Mouse (Mus musculus): ENCODE results near the gene Ano1.

The Ano1 gene

GRCm38 (mm10) chr7:144751833-144752232, at the start of gene Ano1:
Ano1 (minus strand) TSS chr7:144751974.
- DNase-seq (ENCODE audit: low read depth, low spot score): no peak

GRCm38 (mm10) chr7:144798471-144798870, 46.7 kb upstream of the Ano1 start:
- DNase-seq (ENCODE audit: low read depth, low spot score): peak; percentile 50

- DNase-seq (ENCODE audit: low read depth, low spot score): no peak
Observed at GRCm38 (mm10) chr7:144796986-144797735, 45.4 kb upstream of the Ano1 start.

- no peak for DNase-seq (ENCODE audit: low read depth, low spot score)
Observed at GRCm38 (mm10) chr7:144795976-144796474, 44.3 kb upstream of the Ano1 start.

GRCm38 (mm10) chr7:144793296-144793695, 41.5 kb upstream of the Ano1 start:
- DNase-seq (ENCODE audit: low read depth, low spot score): no peak

GRCm38 (mm10) chr7:144791426-144791825, 39.7 kb upstream of the Ano1 start:
- no peak for DNase-seq (ENCODE audit: low read depth, low spot score)

GRCm38 (mm10) chr7:144789601-144790556, 38.1 kb upstream of the Ano1 start:
- no peak for DNase-seq (ENCODE audit: low read depth, low spot score)

GRCm38 (mm10) chr7:144788631-144789030, 36.9 kb upstream of the Ano1 start:
- DNase-seq (ENCODE audit: low read depth, low spot score): no peak

GRCm38 (mm10) chr7:144787501-144787900, 35.7 kb upstream of the Ano1 start:
- DNase-seq (ENCODE audit: low read depth, low spot score): no peak

- DNase-seq (ENCODE audit: low read depth, low spot score): no peak
Observed at GRCm38 (mm10) chr7:144786571-144786970, 34.8 kb upstream of the Ano1 start.

- DNase-seq (ENCODE audit: low read depth, low spot score): no peak
Observed at GRCm38 (mm10) chr7:144784176-144784575, 32.4 kb upstream of the Ano1 start.

GRCm38 (mm10) chr7:144782402-144782801, 30.6 kb upstream of the Ano1 start:
- DNase-seq (ENCODE audit: low read depth, low spot score): no peak

GRCm38 (mm10) chr7:144781337-144781736, 29.6 kb upstream of the Ano1 start:
- peak; percentile 29 for DNase-seq (ENCODE audit: low read depth, low spot score)

- no peak for DNase-seq (ENCODE audit: low read depth, low spot score)
Observed at GRCm38 (mm10) chr7:144780190-144780589, 28.4 kb upstream of the Ano1 start.

GRCm38 (mm10) chr7:144779691-144780090, 27.9 kb upstream of the Ano1 start:
- no peak for DNase-seq (ENCODE audit: low read depth, low spot score)

GRCm38 (mm10) chr7:144777805-144778204, 26.0 kb upstream of the Ano1 start:
- DNase-seq (ENCODE audit: low read depth, low spot score): no peak

- DNase-seq (ENCODE audit: low read depth, low spot score): peak; percentile 81
Observed at GRCm38 (mm10) chr7:144775804-144776447, 24.2 kb upstream of the Ano1 start.

- DNase-seq (ENCODE audit: low read depth, low spot score): no peak
Observed at GRCm38 (mm10) chr7:144775214-144775613, 23.4 kb upstream of the Ano1 start.

GRCm38 (mm10) chr7:144774283-144774682, 22.5 kb upstream of the Ano1 start:
- no peak for DNase-seq (ENCODE audit: low read depth, low spot score)

GRCm38 (mm10) chr7:144770116-144770515, 18.3 kb upstream of the Ano1 start:
- no peak for DNase-seq (ENCODE audit: low read depth, low spot score)

GRCm38 (mm10) chr7:144769434-144770080, 17.8 kb upstream of the Ano1 start:
- no peak for DNase-seq (ENCODE audit: low read depth, low spot score)
